Mouse (Mus musculus): ENCODE results near the gene Lmbr1.
"Not testable (repeated sequence)": the region's sequence is repeated elsewhere in the genome, so short reads cannot be mapped to it uniquely, and the experiment has no call there.

The Lmbr1 gene

DNA sequence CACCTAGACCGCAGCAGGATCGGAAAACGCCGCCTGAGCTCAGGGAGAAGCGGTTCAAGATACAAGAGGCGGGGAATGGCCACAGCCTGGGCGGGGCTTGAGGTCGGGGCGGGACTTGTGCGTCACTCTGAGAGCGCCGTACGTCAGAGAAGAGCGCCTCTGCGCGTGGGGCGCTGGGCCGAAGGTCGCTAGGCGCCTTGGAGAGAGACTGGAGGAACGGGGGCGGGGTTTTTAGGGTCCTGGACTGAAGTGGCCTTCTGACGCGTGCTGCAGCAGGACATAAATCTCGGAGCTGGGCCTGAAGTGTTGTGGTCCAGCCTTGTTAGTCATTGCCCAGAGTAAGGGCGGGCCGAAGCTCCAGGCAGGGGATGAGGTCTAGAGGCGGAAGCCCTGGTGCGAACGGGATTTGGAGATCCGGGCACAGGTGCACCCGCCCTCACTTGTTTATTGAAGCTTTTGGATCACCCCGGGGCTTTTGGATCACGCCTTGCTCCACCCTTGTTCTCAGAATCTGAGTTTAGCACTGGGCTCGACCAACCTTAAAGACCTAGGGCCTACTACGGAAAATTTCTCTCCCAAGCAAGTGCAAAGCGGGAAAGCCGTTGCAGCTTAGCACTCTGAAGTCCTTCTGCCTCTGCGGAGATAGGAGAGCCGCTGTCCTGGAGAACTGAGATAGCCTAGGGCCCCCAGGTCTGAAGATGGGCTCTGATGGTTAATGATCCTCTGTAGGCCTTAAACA lies at the start of gene Lmbr1:
Gene Lmbr1, minus strand, starts transcription at position 93 of the 739 bp plus-strand sequence.
- peak; percentile 98 for DNase-seq

DNA sequence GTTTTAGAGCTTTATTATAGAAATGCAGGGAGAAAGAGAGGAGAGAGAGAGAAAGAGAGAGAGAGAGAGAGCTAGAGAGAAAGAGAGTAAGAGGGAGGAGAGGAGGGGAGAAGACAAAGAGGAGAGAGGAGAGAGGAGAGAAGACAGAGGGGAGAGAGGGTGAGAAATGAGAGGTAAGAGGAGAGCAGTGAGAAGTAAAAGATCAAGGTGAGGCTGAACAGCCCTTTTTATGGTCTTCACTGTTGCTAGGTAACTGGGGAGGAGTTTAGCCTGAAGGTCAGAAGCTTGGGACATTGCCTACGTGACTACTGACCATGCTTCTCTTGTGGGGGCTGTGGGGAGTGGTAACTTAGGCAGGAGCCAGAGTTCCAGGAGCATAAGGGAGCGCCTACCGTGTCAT lies 45.1 kb upstream of the Lmbr1 start:
- not testable (repeated sequence) for DNase-seq

DNA sequence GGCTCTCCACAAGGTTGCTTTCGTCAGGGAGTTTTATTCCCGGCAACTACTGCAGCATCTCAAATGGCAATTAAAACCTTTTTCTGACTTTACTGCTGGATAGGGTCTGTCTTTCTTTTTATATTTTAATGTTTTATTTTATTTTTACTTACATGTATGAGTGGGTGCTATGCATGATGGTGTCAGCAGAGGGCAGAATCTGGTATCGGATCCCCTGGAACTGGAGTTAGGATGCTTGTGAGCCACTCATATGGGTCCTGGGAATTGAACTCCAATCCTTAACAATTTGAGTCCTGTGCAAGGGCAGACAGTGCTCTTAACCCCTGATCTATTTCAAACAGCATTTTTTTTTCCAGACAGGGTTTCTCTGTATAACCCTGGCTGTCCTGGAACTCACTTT lies 34.9 kb upstream of the Lmbr1 start:
- no peak for DNase-seq

DNA sequence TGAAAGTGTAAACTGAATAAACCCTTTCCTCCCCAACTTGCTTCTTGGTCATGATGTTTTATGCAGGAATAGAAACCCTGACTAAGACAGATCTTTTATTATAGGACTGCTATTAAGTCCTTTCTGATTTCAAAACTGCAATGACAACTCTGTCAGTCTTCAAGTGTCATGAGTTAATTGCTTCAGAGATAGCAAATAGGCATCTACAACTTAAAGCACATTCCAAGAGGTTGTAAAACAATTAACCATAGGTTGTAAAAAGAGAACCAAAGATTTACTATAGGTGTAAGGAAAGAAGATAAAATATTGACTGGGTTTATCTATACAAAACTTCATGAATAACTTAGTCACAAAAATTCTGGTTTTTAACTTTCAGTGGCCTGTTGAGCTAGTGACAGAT lies 32.7 kb upstream of the Lmbr1 start:
- DNase-seq = no peak

DNA sequence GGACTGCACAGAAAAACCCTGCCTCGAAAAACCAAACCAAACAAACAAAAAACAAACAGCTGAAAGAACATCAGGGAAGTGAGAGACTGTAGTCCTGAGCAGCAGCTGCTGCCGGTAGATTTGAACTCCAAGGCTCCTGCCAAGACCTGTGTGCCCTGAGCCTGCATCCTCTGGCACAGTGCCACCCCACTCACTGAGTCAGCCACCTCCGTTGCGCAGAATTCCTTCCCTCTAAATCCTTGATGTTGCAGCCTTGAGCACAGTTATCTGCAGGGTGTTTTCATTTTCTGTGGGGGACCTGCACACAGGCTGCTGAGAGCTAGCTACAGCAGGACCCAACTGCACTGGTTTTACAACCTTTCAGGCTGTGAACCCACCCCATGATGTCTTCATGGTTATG lies 20.2 kb upstream of the Lmbr1 start:
- peak; percentile 47 to 49 for DNase-seq

DNA sequence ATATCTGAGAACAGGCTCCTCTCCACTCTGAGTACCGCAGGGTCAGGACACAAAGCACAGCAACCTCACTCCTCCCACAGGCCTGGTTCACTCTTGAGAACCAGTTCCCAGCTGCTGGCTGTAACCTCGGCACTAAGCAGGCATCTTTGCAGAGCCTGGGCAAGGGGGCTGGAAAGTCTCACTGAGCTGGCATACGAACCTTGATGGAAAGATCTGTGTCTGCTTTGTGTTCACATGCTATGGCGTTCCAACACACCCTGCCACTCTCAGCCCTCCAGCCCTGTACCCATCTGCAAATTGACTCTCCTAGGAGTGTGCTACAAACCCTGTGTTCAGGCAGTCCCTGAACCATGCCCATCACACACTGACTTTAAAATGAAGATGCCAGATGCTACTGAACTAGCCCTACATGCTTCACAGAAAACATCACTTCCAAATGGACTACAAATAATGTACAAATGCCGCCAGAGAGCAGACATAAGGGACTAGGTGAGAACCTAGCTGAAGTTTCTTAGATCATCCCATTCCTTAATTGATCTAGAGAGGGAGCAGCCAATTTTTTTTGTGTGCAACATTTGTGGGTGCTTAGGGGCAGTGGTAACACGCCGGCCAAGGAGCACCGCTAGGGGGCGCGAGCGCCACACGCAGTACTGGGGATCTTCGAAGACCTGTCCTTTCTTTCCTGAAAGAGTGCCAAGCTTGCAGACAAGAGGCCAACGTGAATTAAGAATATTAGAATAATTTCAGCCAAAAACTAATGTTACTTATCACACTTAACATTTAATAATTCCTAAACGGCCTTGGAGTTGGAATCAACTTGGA lies 11.0 kb upstream of the Lmbr1 start:
- DNase-seq = peak; percentile 92 to 94

DNA sequence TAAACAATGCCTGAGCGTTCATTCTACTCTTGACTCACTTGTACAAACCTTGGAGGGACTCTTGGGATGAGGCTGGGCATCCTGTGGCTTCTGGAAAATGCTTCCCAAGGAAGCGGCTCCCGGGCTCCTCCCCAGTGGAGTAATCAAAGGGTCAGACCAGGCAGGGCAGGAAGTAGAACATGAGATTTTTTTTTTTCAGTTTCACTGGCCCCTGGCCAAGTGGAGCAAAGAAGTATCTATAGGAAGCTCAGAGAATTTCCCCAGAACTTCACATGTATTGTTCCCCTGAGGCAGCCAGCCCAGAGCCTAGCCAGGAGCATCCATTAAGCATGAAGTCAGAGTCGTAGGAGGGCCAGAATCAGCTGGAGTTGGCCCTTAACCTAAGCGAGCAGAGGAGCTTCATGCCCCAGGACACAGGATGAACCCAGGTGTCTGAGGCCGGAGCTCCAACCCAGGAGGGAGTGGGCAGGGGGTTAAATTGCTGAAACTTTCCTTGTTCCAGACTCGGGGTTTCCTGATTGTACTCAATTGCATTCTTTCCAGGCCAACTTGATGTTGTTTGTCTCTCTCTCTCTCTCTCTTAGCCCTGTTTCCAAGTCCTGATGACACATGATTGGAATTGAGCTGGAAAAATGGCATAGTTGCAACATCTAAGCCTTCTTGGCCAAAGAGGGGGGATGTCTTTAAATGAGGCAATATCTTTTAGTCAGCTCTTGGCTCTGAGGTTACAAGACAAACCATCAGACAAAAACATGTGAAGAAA lies 10.2 kb upstream of the Lmbr1 start:
- no peak for DNase-seq

DNA sequence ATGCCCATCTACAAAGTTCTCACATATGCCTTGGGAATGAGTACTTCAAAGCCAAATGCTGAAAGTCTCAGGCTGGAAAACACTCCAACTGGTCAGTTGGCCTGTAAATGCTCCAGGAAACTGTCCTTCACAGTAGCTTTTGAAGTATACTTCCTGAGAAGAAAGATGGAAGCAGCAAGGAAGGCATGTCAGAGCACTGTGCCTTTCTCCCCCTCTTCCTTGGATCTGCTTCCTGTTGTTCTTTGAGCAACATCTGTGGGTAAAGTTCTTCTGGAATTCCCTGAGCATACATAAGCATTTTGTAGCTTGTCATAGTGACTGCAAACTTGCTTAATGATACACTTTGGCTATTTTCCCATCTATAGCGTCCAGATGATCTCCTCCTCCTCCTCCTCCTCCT lies 9.4 kb upstream of the Lmbr1 start:
- no peak for DNase-seq

DNA sequence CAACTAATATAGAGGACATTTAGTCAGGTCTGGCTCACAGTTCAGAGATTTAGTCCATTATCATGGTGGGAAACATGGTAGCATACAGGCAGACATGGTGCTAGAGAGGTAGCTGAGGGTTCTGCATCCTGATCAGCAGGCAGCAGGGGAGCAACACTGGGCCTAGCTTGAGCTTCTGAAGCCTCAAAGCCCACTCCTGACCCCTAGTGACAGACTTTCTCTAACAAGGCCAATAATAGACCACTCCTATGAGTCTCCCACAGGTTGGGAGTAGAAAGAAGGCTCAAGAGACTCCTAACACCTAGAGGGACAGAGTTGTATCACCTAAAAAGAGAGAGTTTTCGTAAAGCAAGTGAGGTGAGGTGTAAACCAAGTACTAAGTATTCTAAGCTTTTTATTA lies 4.6 kb upstream of the Lmbr1 start:
- no peak for DNase-seq

DNA sequence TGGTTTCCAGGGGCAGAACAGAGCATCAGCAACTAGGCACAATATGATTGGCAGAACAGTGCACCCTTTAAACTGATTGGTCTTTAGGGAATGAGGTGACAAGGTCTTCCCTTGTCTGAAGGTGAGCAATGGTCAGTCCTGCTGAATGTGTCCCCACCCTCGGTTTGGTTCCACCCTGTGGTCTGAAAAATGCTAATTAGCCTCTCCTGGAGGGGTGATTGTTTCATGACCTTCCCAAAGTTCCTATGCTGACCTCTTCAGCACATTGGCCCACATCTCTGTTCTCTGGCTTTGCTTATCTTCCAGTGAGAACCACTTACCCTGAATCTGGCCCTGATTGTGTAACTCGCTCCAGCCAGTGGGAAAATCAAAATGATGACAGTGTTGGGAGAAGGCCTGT lies 1.9 kb upstream of the Lmbr1 start:
- DNase-seq = no peak

DNA sequence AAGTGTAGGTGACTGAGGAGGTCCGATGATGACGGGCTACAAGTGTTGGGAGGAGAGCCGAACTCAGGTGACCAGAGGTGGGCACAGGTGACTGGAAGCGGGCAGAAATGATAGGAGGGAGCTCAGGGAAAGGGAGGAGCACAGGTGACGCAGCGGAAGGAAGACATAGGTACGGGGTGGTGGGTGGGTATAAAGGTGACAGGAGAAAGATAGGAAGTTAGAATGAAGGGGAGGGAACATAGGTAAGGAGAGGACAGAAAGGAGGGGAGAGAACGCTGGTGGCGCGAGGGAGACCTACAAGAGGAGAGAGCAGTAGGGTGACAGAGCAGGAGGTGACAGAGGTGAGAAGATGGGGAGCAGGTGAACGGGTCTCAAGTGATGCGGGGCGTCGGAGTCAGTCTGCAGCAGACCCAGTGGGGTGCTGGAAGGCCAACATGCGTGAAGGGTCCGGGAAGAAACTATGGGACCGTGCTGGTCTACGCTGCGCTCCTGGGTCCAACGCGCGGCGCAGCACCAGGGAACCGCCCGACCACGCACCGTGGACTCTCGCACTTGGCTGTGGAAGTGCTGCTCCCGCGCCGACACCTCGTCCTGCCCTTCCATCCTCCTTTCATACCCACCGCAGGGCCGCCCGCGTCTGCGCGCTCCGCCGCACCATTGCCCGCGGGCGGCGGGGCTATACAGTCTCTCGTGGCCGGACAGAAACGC lies 446 bp downstream of the Lmbr1 start:
- DNase-seq = peak in 1 of 2 experiments; percentile 54

DNA sequence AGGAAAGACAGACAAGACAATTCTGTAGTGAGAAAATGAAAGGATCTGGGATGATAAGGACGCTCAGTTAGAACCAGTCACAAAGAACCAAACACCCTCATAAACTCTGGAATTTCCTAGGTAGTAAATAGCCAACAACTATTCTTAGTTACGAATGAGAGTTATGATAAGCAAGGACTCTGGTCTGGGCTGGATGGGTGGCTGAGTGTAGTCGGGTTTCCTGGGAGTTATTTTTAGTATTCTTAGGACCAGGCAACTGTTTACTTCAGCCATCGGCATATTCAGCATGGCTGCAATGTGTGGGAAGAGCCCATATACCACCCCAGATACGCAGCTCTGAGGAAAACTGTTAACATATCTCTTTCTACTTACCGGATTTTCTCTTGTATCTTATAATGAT lies 14.7 kb downstream of the Lmbr1 start:
- DNase-seq = no peak

DNA sequence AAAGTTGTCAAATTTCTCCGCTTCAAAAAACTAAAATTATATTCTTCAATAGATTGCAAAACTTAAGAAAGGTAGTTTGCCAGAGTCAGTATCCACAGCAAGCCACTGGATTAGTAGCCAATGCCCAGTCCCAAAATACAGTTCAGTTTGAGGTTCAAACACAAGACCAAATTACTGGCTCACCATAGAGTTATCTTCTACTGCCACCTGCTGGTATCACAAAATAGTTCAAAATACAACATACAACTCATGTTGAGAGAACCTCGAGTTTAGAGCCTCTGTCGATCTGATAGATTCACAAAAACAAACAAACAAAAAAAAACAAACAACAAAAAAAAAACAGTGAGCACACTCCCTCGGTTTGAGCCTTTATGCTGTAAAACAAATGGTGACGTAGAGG lies 42.4 kb downstream of the Lmbr1 start:
- peak; percentile 34 to 76 for DNase-seq

DNA sequence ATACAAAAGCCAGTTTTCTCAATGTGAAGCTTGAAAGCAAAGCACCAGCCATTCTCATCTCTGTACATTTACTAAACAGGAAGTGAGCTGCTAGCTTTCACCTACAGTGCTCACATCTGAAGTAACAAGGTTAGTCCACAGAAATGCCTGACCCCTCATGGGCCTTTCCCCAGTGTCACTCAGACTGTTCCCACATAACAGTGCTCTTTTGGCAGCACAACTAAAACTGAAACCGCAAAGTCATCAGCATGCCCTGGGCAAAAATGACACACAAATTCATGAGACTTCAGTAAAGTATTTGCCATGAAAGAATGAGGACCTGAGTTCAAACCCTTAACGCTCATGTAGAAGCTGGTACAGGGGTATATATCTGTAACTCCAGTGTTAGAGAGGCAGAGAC lies 55.7 kb downstream of the Lmbr1 start:
- DNase-seq = no peak

DNA sequence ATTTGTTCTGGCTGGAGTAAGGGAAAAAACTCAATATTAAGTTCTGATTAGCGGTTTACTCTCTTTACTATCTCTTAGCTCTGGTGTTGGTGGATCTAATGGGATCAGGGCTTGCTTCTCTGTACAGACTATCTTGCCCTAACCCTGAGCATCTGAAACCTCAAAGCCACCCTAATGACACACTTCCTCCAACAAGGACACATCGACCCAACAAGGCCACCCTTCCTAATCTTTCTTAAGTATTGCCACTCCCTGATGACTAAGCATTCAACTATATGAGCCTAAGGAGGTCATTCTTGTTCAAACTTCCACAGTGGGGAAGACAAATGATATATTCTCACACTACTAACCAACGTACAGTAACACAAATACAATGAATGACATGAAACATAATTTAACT lies 69.0 kb downstream of the Lmbr1 start:
- no peak for DNase-seq

DNA sequence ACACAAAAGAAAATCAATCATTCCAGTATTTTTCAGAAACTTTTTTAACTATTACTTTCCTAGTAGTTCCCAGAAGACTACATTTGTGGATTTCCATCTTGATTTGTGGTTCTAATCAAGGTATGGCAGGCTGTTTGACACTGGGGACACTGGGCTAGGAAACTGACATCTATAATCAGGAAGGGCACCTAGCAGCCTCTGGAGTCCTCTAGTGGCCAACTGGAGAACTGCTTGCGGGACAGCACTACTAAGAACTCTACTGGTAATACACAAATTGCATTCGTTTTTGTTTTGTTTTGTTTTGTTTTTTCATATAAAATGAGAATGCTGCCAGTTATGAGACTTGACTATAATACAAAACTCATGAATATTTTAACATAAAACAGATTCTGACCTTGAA lies 85.0 kb downstream of the Lmbr1 start:
- peak; percentile 87 to 91 for DNase-seq

DNA sequence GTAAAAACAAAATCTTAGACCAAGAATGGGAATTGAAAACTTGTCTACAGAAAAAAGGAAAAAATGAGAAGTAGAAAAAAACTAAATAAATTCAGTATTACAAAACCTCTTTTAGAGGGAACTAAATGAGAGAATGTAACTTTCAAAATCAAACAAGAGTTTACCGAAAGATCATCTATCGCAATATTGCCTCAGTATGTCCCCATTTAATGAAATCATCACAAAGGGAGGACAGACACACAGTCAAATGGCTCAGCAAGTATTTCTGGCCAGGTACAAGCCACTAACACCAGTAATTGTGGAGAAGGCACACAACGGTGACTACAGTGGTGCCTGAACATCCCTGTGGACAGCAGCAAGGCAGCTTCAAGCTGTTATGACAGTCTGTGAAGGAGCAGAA lies 88.1 kb downstream of the Lmbr1 start:
- DNase-seq = no peak

DNA sequence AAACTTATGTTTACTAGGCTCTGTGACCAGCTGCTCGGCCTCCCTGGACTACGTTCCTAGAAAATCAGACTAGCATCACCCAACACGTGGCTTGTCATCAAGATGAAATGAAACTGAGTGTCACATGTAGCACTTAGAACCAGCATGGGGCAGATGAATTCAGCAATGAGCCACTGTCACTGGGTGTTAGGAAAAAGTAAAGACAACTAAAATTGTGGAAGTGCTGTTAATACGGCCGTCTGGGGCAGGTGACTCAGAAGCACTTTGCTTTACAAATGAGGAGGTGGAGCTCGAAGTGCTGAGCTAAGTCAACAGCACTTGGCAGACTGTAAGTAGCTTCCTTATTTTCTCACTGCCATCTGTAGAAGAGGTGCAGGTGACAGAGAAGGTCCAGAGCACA lies 88.5 kb downstream of the Lmbr1 start:
- DNase-seq = no peak

DNA sequence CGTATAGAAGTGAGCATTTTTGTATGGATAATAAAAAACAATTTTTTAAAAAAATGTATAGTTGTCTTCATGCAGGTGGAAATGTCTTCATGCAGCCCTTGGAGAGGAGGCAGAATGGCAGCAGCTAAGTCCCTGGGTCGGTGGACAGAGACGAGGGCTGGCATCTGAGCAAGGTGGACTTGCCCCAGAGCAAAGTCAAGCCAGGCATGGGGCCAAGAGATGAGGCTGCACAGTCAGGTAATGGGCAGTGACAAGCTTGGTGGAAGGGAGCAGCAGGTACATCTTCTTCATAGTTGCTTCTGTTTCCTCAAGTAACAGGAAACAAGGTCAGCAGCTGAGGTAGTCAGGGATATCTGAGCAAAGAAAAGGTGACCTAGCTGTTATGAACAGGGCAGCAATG lies 97.1 kb downstream of the Lmbr1 start:
- DNase-seq = peak; percentile 17 to 19

DNA sequence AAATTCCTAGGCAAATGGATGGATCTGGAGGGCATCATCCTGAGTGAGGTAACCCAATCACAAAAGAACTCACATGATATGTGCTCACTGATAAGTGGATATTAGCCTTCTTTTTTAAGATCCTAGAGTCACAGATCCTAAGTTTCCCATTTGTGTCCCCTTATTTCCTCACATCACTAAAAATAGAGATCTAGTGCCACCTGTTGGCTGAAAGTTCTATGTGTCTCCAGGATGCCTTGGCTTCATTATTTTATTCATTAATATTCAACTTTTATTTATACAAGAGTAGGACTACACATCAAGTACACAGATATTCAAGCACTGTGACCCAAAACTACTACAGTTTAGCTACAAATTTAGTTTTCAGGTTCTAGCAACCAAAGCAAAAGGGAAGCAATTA lies 103.4 kb downstream of the Lmbr1 start:
- DNase-seq = peak in 1 of 2 experiments; percentile 24

DNA sequence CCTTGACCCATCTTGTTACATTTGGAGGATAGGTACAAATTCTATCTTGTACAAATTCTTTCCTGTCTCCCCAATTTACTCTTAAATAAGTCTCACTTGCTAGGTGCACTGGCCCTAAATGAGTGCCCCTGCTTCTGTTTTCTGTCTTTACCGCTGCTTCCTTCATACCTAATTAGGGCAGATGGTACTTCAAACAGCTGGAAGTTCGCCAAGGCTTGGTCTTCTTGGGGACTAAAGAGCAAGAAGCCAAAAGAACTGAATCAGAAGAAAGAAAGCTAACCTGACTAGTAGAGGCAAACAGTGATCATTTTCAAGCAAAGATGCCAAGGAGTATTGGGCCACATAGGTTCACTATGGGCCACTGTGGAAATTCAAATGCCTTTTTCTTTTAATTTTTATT lies 104.8 kb downstream of the Lmbr1 start:
- peak; percentile 62 to 68 for DNase-seq

DNA sequence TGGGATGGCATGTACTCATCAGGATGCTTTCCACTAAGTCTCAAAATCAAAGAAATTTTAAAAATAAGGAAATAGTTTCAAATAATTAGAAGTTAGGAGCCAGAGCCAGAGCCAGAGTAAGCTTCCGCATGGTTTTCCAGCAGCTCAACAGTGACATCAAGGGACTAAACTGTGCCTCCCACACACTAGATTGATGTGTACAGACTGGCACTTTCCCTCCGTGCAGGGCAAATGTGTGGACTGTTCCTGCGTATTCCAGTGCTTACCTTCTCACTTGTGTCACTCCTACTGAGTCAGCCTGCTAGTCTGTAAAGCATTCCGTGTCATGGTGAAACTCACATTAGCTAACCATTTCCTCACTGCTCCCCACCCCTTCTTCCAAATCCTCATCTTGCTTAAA lies 107.3 kb downstream of the Lmbr1 start:
- DNase-seq = no peak

DNA sequence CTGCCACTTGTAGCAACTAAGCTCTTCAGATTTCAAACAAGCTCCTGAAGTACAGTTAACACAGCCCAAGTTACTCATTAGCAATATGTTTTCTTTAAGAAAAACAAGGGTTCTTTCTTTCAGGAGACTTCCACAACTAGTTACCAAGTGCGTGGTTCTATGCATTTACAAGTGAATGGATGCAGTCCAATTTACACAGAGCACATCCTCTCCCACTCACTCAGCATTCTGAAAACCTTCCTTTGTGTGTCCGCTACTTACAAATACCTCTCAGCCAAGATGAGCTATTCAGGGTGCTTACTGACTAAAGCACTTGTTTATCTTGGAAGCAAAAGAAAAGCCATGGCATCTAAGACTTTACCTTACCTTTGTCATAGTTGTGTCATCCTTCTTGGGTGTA lies 124.3 kb downstream of the Lmbr1 start:
- no peak for DNase-seq
